Mouse (Mus musculus) urinary bladder, postnatal 10 days (tissue): Measurements from ENCODE around the gene Pip5k1a.
"Not testable (repeated sequence)": the region's sequence is repeated elsewhere in the genome, so short reads cannot be mapped to it uniquely, and the experiment has no call there.

Experiments
- DNase-seq: peaks from one replicate; pipeline ENCODE4 v3.0.0; 2022; ENCODE audit warnings: low spot score

Pip5k1a gene

DNA sequence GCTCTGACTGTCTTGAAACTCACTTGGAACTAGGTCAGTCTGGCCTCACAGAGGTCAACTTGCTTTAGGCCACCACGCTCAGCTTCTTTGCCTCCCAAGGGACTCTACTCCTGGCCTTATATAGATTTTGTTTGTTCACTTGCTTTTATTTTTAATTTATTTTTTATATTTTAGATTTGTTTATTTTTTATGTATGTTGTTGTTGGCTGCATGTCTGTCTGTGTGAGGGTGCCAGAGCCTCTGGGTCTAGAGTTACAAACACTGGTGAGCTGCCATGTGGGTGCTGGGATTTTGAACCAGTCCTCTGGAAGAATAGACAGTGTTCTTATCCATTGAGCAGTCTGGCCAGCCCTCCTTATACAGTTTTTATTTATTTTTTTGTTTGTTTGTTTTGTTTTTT is 6.0 kb upstream of the Pip5k1a start:
- no peak for DNase-seq

DNA sequence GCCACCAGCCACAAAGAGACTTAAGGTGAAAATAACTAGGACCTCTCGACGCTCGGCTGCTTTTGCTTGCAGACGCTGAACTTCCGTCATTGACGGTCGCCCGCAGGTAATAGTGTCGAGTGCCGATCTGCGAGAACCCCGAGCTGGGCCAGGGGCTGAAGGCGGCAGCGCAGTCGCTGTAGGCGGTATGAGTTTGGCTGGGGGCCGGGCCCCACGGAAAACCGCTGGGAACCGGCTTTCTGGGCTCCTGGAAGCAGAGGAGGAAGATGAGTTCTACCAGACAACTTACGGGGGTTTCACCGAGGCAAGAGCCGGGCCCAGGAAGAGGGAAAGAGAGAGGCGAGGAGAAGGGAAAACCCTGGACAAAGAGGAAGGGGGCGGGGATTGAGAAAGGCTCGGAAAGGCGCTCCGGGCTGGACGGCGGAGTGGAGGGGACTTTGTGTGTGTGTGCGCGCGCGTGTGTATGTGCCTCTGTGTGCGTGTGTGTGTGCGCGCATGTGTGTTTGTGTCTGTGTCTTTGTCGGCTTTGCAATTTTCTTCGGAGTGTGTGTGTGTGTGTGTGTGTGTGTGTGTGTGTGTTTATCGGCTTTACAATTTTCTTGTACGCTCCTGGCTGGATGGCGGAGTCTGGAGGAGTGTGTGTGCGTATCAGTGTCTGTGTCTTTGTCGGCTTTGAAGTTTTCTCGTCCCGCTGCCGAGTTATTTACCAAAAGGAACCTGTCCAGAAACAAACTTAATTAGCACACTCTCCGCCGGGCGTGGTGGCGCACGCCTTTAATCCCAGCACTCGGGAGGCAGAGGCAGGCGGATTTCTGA is 4.4 kb upstream of the Pip5k1a start, which contains the start of gene Vps72:
Vps72 (plus strand) TSS at position 112 of the 816 bp plus-strand sequence.
- peak; percentile 61 for DNase-seq

DNA sequence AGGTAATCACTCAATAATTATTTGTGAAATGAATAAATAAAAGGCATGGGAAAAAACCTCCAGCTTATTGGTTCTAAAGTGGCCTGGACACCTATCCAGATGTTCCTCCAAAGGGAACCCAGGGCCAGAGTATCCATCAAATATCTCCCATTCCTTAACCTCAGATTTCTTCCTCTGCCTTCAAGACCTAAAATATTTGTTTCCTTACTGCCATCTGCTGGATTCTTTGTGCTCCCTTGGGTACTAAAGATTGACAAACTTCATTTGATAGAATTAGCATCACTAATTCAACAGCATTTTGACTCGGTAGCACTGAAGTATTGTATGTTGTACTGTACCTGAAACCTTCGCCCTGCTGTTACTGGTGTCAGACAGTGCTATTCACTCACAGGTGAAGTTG is 1.2 kb upstream of the Pip5k1a start:
- no peak for DNase-seq

DNA sequence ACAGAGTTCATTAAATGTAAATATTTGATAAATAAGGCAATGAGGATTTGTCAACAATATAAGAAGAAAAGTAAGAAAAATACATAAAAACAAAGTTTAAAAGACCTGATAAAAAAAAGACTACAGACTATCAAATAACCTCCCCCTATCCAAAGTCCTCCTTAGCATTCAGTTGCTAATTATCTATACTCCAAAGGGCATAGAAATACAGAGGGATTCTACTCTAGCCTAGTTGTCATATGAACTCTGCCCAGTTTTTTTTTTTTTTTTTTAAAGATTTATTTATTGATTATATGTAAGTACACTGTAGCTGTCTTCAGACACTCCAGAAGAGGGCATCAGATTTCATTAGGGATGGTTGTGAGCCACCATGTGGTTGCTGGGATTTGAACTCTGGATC is 578 bp upstream of the Pip5k1a start:
- DNase-seq = not testable (repeated sequence)

DNA sequence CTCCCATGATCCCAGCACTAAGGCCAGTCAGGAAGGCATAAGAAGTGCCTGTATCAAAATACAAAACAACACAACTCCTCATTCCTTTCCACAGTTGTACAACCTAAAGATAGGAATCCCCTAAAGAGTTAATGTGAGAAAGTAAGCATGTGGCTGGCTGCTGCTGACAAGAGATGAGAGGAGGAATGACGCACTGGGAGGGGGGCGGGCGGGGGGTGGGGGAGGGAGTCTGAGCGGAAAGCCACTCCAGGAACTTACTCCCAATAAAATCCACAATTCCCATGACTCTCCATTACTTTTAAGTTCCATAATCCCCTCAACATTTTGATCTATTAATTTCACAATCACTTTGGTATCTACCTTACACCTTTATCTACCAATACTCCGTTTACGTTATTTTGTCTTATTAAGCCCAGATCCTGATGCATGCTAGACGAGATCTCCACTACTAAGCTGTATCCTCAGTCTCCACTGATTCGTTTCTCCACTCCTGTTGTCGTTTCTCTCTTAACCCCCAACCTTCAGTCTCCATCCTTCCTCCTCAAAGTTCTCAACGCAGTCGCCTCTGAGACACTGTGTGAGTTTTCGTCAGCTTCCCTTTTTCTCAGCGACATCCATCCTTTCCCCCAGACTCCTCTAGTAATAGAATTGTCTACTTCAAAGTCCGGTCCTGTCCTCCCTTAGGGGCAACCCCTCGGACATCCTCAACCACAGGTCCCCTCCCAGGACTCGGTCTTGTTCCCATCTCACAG is 968 bp downstream of the Pip5k1a start:
- no peak for DNase-seq

DNA sequence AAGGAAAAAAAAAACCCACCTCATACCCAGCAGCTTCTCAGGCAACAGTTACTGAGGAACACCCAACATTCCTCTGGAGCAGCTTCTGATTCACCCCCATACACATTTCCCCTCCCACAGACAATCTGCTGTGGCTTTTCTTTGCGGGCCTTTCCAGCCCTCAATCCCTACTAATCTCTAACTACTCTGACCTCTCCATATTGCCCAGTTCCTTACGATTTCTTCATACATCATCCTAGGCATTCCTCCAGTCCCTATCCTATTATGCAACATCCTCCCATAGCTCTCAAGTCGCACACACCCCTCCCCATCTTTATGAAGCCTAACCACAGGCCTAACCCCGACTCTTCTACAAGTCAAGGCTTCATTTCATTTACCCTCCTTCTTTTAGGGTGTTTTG is 1.6 kb downstream of the Pip5k1a start:
- no peak for DNase-seq

DNA sequence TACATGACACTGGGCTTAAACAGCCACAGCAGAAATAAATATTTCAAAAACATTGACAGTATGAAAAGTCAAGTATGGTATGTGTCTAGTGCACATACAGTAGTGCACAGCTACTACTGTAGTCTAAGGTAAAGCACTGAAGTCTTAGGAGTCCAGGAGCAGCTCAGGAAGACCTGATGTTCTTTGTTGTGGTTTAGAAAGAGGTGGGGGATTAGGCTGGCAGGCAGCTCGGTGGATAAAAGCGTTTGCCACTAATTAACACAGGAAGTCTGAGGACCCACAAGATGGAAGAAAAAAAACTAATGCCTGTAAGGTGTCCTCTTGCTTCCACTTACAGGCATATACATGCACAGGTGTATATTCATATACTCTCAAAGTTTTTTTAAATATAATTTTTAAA is 5.9 kb downstream of the Pip5k1a start:
- DNase-seq = no peak

DNA sequence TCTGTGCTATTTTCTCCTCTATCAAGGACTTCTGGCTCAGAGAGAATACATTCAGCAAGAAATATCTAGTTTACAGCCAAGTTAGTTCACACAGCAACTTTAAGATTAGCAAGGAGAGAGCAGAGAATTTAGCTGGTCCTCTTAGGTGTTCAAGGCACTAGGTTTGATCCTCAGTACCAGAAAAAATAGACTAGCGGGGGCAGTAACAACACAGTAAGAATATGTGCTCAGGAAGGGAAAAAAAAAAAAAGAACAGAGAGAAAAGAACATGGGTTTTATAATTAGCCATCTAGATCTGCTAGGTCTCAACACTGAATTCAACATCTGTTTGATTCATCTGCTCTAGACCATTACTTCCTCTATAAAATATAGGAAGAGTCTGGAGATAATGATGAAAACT is 18.7 kb downstream of the Pip5k1a start:
- no peak for DNase-seq

DNA sequence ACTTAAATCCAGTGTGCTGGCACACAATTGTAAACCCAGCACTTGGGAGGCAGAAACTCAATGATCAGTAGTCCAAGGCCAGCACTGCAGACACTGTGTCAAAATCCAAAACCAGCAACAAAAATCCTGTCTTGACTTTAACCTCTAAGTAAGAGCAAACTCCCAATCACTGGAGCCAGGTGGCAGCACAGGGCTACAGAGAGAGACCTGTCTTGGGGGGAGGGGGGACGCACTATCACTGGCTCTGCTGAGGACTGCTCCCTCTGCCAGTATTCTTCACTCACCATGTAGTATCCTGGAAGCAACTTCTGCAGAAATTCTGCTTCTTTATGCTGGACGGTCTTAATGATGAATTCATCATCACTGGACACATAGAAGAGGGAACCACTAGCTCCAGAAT is 35.1 kb downstream of the Pip5k1a start:
- DNase-seq = no peak

DNA sequence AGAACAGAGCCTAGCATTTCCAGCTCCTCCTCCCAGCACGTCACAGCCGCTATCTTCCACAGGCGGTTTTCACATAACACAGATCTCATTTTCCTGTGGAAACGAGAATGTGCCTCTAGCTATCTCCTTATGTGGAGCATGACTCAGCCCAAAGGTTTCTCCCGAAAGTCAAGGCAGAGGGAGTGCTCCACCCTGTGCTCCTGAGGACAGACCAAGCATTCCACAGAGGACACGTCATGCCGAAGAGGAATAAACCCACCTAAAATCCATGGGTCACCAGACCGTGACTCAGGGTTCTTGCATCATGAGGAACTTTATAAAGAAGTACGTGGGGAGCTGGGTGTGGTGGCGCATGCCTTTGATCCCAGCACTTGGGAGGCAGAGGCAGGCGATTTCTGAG is 40.2 kb downstream of the Pip5k1a start:
- no peak for DNase-seq

DNA sequence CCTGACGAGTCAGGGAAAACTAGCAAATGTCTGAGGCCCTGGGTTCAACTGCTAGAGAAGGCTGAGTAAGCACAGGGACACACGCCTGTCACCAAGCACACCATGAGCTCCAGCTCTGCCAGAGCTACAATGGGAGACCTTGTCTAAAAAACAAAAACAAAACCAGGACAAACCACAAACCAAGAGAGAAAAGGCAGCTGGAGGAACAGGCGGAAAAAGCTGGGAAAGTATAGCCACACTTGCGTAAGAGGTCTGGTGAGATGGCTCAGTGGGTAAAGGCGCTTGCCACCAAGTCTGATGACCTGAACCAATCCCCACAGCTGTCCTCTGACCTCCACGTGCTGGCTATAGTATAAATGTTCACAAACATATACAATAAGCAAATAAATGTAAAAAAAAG is 40.6 kb downstream of the Pip5k1a start:
- no peak for DNase-seq

DNA sequence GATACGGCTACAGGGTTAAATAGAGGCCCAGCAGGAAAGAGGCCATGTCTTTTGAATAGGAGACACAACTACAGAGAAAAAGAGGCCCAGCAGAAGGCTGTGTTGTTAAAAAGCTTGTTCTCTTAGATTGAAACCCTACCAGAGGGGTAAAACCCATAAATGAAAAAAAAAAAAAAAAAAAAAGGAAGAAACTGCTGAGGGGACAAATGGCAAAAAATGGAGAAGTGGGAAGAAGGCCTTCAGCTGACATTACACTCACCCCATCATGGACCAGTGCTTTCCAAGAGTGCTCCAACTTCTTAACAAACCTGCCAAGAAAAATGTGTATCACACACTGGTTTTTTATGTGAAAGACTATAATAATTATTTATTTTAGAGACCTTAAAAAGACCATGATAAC is 41.2 kb downstream of the Pip5k1a start:
- DNase-seq = no peak

DNA sequence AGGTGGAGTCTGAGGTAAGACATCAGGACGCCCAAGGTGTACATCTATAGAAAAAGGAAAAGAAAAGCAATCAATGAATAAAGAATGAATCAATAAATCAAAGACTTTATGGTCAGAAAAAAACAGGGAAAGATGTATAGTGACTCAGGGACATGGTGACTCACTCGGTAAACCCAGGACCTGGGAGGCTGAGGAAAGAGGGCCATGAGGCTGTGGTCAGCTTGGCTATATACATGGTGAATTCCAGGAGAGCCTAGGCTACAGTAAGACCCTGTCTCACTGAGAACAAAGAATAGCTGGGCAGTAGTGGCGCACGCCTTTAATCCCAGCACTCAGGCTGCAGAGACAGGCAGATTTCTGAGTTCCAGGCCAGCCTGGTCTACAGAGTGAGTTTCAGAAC is 43.0 kb downstream of the Pip5k1a start:
- no peak for DNase-seq

DNA sequence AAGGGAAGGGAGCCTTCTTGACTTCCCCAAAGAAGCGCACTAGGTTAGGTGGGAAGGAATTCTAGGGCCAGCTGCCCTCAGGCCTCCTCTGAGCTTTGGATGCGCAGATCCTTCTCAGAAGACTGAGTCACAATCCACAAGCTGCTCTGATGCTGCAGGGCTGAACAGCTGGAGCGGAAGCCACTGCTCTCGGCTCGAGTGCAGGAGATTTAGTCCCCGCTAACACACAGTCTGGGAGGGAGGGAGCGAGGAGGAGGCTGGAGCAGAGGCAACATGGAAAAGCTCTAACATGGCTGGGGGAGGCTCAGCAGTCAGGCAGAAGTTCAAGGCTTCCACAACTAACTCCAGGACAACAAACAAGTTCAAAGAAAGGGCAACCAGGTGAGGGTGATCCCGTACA is 48.7 kb downstream of the Pip5k1a start:
- no peak for DNase-seq

DNA sequence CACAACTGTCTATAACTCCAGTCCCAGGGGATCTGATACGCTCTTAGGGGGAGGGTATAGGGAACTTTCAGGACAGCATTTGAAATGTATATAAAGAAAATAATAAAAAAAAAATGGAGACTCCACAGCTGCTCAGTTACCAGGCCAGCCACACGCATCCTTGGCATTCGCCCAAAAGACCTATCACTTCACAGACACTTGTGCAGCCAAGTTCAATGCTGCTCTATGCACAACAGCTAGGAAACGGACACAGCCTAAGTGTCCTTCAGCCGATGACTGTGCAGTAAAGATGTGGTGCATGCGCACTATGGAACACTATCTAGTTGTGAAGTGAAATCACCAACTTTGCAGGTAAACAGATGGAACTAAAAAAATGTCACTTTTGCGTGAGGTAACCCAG is 50.5 kb downstream of the Pip5k1a start:
- no peak for DNase-seq

DNA sequence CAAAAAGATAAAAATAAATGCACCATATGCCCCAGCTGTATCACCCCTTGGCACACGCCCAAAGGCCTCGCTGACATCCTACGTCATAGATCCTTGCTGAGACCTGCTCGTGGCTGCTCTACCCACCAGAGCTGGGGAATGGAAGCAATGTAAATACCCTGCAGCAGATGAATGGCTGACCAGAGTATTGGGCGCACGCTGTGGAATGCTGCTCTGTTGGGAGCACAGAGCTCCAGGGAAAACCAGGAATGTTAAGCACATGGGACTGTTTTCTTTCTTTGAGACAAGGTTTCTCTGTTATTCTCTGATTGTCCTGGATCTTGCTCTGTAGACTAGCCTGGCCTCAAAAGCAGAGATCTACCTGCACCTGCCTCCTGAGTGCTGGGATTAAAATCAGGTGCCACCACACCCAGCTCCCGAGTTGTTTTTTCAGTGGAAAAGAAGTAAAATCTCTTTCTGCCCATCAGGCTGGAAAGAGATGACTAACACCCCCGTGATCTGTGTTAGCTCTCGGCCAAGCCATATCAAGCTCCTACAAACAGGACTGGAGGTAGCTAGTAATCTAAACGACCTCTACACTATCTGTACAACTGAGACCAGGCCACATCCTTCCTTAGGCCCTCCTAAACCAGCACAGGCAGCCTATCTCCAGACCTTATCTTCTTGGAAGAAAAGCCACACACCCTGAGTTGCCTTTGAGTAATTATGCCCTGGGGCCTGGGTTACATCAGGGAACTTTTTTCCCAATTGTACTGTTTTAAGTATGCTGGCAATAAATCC is 52.1 kb downstream of the Pip5k1a start:
- DNase-seq = no peak

DNA sequence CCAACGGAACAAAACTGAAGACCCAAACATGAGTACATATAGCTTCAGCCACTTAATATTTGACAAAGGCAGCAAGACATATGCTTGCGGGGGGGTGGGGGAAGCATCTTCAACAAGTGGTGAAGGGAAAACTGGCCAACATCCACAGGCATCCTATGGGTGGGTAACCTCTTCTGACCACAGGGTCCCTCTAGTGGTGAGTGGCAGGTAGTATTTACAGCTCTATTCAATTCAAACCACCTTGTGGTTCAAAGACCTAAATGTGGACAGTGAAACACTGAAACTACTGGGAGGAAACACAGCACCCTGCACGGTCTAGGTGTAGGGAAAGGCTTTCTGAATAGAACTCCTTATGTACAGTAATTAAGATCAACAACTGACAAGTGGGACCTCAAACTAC is 53.0 kb downstream of the Pip5k1a start:
- DNase-seq = no peak

DNA sequence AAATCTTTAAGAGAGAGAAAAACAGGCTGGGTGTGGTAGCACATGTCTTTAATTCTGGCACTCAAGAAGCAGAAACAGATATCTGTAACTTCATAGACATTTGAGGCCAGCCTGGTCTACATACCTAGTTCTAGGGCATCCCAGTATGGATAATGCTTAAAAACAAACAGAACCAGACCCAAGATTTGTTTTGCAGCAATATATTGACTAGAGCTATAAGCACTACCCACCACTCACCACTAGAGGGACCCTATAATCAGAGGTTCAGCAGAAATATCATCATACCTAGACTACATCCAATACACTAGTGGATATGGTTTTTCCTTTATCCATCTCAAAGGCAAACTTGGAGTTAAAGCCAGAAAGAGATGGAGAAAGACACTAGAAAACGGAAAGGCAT is 53.8 kb downstream of the Pip5k1a start:
- DNase-seq = no peak

DNA sequence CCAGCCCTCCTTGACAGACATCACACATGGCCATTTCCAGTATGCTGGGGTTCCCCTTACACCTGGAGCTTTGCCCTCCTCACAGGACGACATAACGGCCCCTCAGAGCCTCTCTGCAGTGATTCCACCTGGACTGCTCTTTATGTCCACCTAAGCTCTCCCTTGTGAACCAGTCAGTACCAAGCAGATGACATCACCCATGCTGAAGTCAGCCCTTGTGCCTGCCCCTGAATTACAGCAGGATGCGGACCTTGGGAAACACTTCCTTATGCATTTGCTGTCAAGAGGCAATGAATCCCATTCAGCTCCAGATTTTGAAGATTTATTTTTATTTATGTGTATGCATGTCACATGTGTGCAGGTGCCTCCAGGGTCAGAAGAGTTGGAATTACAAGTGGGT is 58.8 kb downstream of the Pip5k1a start:
- no peak for DNase-seq

DNA sequence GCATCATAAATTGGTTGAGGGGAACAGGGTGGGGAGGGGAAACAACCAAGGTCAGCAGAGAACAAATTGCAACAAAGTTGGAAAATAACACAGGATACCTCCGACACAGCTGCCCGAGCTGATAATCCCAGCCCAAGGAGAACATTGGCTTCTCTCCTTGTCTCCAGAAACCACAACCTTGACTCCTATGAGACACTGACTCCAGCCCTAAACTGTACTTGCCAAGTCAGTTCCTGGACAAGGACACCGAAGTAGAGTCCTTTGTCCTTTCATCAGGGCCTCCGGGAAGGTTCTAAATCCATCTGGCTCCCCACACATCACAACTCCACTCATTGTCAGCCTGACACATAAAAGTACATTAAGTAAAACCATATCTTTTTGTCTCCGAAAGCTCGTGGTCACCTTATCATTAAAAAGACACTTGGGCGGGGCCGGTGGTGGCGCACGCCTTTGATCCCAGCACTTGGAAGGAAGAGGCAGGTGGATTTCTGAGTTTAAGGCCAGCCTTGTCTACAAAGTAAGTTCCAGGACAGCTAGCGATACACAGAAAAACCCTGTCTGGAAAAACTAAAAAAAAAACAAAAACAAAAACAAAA is 60.2 kb downstream of the Pip5k1a start:
- no peak for DNase-seq

DNA sequence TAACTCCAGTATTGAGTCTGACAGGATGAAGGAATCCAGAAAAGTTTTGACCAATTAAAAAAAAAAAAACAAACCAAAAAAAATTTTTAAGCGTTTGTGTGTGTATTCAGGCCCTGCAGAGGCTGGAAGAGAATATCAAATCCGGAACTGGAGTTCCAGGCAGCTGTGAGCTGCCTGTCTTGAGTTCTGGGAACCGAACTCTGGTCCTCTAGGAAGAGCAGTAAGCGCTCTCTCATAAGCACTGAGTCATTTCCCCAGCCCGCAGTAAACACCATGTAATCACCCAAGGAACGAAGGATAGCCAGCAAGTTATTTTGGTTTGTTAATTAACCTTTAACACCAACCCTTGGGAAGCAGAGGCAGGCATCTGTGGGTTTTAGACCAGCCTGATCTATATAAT is 63.5 kb downstream of the Pip5k1a start:
- DNase-seq = no peak

DNA sequence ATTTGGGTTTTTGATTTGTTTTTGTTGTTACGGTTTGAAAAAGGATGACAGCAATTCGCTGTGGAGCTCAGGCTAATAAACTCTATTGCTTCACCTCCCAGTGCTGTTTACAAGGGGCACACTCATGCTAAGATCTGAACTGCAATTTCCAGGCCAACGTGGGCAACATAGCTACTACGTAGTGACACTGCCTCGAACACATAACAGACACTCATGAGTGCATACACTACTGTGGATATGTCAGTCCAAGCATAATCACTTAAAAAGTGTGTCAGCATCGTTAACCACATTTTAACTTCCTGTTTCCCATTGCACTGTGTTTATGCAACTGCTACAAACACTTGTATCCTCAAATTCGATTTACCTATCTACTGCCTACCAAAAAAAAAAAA is 63.9 kb downstream of the Pip5k1a start:
- DNase-seq = no peak
